Mouse (Mus musculus) intestine, embryonic 15.5 days (tissue): ENCODE results near the gene Tent5a. TPM values are rescaled to one million over a fixed set of nuclear protein-coding genes. Genes with fewer than 3 reads are reported as not detected.
A peak's percentile ranks its signal among the peaks of the same experiment; 100 is the strongest.

Experiments used
- ATAC-seq: fragments of 200-750 bp; cut with Nextera tagmentation; 2 replicates; pipeline ENCODE4 v1.8.0; 2017; ENCODE audit warnings: moderate TSS enrichment, moderate library complexity
- H3K27ac ChIP-seq: fragments of 300-500 bp; sonication (generic); 2 replicates; pipeline ENCODE4 v1.5.1; 2015; ENCODE audit warnings: mild to moderate bottlenecking, inconsistent platforms
- H3K27me3 ChIP-seq: fragments of 300-500 bp; sonication (generic); replicated peaks from 2 replicates; pipeline ENCODE4 v1.6.1; 2015; ENCODE audit warnings: inconsistent platforms
- H3K36me3 ChIP-seq: fragments of 300-500 bp; sonication (generic); 2 replicates; pipeline ENCODE4 v1.6.1; 2015; ENCODE audit warnings: inconsistent platforms
- H3K4me1 ChIP-seq: fragments of 300-500 bp; sonication (generic); replicated peaks from 2 replicates; pipeline ENCODE4 v1.6.1; 2015; ENCODE audit warnings: inconsistent platforms
- H3K4me2 ChIP-seq: fragments of 300-500 bp; sonication (generic); replicated peaks from 2 replicates; pipeline ENCODE4 v1.6.1; 2015; ENCODE audit warnings: mild to moderate bottlenecking, inconsistent platforms
- H3K4me3 ChIP-seq: fragments of 300-500 bp; sonication (generic); replicated peaks from 2 replicates; pipeline ENCODE4 v1.5.1; 2015; ENCODE audit warnings: inconsistent platforms
- H3K9ac ChIP-seq: fragments of 300-500 bp; sonication (generic); 2 replicates; pipeline ENCODE4 v1.6.1; 2015; ENCODE audit warnings: inconsistent platforms
- H3K9me3 ChIP-seq: fragments of 300-500 bp; sonication (generic); 2 replicates; pipeline ENCODE4 v1.6.1; 2016; ENCODE audit warnings: inconsistent platforms
- WGBS: fragments of 180-500 bp; shearing (Covaris S2); methylation state at CpG from one replicate; pipeline ENCODE4 v1.1.7; 2015; 5-methylcytosine and 5-hydroxymethylcytosine counted together
- polyA plus RNA-seq: library from polyadenylated mRNA; unstranded; fragments of >200 nt; fragmentation: Nextera tagmentation; extraction: Ambion mirVana; gene quantifications from 2 replicates; pipeline ENCODE4 v1.2.1, GENCODE M21; 2015

Gene Tent5a
- polyA plus RNA-seq = 15.5 and 16.4 TPM in 2 replicates

DNA sequence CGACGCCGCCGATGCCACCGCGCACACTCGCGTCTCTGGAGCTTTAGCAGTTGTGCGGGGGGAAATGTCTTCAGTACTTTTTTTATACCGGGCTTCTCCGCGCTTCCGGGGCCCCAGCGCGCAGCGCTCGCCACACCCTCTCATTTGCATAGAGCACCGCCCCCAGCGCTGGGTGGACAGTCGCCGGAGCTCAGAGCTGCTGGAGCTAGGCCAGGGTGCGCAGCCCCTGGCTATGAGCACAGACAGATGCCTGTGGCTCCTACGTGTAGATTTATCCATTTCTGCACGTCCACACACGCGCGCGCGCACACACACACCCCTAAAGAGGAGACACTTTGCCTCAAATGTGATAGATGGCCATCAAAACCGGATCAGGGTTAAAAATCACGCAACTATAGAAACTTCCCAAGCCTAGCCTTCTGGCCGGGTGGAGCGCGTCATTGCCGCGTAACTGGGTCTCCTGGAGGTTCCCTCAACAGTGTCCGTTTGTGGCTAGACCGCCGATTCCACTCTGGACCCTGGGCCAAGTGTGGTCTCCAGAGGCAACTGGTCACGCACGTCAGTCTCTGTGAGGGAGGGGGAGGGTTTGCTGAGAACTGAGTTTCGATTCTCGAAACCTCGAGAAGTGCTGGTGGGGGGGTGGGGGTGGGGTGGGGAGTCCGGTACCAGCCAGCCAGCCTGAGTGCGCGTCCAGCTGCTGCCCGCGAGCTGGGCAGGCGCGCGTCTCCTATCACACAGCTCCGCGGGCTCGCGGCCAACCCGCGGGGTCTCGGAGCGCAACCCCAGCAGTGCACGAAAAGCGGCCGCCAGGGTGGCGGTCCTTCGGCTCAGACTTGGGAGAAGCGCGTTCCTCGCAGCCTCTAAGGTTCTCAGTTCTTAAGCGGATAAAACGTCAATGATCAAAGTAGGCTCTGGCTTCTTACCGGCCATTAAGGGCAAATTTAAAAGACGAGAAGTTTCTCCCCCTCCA lies at the start of gene Tent5a:
Gene Tent5a, minus strand, starts transcription at position 107 of the 970 bp plus-strand sequence.
- Histone ChIP-seq H3K27me3 (no peaks in the 10 kb centered on the region), H3K4me2 (peak within 1 kb of the TSS; percentile 85), H3K27ac (peak within 1 kb of the TSS; percentile 88), H3K9me3 (no peaks in the 10 kb centered on the region), H3K36me3 (no peaks in the 10 kb centered on the region), H3K4me1 (no peaks in the 10 kb centered on the region), H3K4me3 (peak within 1 kb of the TSS; percentile 84), H3K9ac (peak within 1 kb of the TSS; percentile 70)
- under 1% methylated on average over 72 of the region's 72 CpGs for WGBS
- ATAC-seq = peak; percentile 95

DNA sequence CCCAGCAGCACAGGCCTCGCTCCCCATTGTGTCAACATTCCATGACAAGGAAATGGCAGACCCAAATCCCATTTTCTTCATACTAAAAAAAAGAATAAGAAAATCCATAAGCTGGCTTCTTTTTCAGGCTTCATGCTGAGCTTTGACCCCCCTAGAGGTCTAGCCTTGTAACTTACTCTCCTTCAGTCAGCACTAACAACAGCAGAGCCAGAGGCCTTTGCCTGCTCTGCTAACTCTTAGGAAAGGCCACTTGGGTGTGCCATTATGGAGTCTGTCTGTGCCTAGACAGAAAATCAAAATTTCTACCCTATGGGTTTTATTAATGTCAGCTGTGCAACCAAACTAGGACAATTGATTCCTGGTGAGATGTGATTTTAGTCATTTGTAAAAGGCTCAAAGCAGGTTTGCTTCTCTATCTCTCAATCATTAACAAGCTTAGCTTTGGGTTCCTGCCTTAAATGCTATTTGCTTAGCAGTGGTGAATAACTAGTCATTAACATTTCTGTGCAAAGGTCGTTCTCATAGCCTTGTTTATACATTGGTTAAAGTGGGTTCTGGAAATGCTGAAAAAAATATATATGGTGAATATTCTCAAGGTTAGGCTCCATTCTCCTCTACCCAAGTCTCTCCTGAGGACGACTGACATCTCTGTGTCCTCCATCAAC lies 49.6 kb upstream of the Tent5a start:
- H3K4me2 ChIP-seq = no peak overlapping the region
- H3K36me3 ChIP-seq = no peaks in the 10 kb centered on the region
- peak; percentile 75 for ATAC-seq
- H3K4me3 ChIP-seq = no peak overlapping the region
- H3K27me3 ChIP-seq = no peaks in the 10 kb centered on the region
- WGBS = 69% methylated on average over 3 of the region's 3 CpGs
- H3K9ac ChIP-seq = no peak overlapping the region
- no peaks in the 10 kb centered on the region for H3K9me3 ChIP-seq
- no peak overlapping the region; the same call in 1 of the 2 replicates for H3K27ac ChIP-seq
- H3K4me1 ChIP-seq = no peaks in the 10 kb centered on the region

DNA sequence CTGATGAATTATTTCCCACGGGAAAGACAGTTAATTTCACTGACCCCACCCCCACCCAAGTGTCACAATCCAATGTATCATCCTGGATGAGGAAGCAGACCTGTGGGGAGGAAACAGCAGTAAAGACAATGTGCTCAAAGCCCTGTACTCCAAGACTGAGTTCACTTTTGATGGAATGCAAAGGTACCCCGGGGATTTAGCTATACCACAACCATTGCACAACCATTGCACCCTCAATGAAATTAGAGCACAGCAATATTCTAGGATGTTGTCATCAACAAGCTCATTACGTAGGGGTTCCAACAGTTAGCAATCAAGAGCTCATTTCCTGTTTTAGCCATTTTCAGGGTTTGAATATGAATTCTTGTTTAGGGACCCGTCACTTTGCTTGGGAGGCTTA lies 48.0 kb upstream of the Tent5a start:
- 75% methylated on average over 4 of the region's 4 CpGs for WGBS

DNA sequence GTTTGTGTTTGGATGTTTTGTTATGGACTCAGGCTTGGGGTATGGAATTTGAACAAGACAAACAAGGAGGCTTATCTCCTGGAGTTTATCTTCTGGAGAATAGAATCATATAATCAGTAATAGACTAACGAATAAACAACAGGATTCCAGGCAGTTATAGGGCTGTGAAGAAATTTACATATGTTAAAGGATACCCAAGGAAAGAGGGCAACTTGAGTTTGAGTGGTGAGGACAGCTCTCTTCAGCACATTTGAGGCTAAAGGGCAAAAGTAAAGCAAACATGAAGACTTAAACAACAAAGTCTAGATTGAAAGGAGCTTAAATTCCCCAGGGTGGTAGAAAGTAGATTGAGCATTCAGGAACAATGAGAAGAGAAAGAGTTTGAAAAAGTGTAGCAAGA lies 44.9 kb upstream of the Tent5a start:
- Histone ChIP-seq H3K27me3 (no peaks in the 10 kb centered on the region), H3K4me3 (no peak overlapping the region), H3K4me2 (no peak overlapping the region), H3K9me3 (no peaks in the 10 kb centered on the region), H3K27ac (no peak overlapping the region), H3K36me3 (no peaks in the 10 kb centered on the region), H3K9ac (no peak overlapping the region), H3K4me1 (no peaks in the 10 kb centered on the region)
- ATAC-seq = no peak
- 63% methylated on average over 1 of the region's 1 CpGs for WGBS

More for the DNA sequence above, 48.0 kb upstream of the Tent5a start:
- Histone ChIP-seq H3K4me1 (no peaks in the 10 kb centered on the region), H3K36me3 (no peaks in the 10 kb centered on the region), H3K4me3 (no peak overlapping the region), H3K27ac (no peak overlapping the region), H3K4me2 (no peak overlapping the region), H3K9me3 (no peaks in the 10 kb centered on the region), H3K27me3 (no peaks in the 10 kb centered on the region), H3K9ac (no peak overlapping the region)
- ATAC-seq = no peak

DNA sequence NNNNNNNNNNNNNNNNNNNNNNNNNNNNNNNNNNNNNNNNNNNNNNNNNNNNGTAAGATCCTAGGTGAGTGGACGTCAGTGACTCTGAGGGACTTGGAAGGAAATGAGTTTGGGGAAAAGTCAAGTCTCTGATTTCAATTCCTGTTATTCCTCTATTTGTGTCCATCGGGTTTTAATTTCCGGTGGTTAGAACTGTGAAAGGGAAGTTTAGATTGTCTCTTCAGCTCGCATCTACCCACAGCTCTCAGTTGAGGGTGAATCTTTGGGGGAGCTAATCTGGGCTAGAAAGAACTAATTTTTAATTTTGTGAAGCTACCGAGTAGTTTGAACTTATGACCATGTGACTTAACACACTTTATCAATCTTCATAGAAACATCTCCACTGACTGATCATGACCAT lies 42.4 kb upstream of the Tent5a start:
- 89% methylated on average over 5 of the region's 5 CpGs for WGBS
- Histone ChIP-seq H3K4me1 (no peaks in the 10 kb centered on the region), H3K27ac (no peak overlapping the region), H3K27me3 (no peaks in the 10 kb centered on the region), H3K36me3 (no peaks in the 10 kb centered on the region), H3K4me2 (no peak overlapping the region), H3K4me3 (no peak overlapping the region), H3K9me3 (no peaks in the 10 kb centered on the region), H3K9ac (no peak overlapping the region)
- no peak for ATAC-seq

DNA sequence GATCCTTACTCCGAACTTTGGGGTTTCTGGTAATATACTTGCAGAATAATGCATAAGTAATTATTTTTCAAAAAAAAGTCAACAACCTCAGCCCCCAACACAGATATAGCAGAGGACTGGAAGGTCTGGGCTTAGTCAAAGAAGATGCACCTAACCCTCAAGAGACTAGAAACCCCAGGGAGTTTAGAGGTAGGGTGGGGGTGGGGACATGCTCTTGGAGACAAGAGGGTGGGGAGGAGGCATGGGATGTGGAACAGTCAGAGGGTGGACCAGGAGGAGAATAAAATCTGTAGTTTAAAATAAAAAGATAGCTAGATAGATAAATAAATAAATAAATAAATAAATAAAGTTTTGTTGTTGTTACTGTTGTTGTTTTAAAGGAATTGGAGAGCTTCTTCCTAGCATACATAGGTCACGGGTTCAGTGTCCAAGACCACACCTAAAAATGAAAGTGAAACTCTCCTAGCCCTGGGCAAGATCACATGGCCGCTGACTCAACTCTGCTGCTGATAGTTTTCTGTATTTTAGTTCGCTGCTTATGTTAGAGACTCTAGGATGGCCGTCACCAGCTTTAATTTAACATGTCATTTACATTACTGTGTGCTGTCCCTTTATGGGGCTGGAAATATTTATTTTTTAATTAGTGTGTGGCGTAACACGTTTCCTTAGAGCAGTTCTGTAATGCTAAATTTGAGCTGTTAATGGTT lies 30.2 kb upstream of the Tent5a start:
- no peaks in the 10 kb centered on the region for H3K27me3 ChIP-seq
- 84% methylated on average over 7 of the region's 7 CpGs for WGBS
- no peak overlapping the region for H3K9ac ChIP-seq
- H3K36me3 ChIP-seq = no peaks in the 10 kb centered on the region
- H3K27ac ChIP-seq = no peak overlapping the region
- no peak overlapping the region for H3K4me2 ChIP-seq
- H3K4me3 ChIP-seq = no peak overlapping the region
- ATAC-seq = peak; percentile 49; the same call in 1 of the 2 replicates
- H3K9me3 ChIP-seq = no peaks in the 10 kb centered on the region
- H3K4me1 ChIP-seq = no peaks in the 10 kb centered on the region

DNA sequence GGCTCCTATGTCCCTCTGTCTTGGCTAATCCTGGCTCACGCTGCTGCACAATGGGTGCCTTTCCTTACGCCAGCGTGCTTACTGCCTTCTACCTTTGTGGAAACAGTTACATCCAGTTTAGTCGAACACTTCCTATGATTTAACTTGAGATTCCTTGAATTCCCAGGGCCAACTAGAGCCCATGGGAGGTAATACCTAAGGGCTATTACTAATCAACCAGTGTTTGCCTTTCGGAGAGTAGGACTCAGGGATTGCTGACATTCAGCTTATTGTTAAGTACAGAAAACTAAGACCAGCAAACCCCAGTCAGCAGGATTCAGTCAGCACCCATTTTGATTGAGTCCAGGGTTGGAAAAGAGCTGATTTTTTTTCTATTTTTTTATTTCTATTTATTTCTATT lies 28.4 kb upstream of the Tent5a start:
- no peak overlapping the region for H3K9ac ChIP-seq
- no peaks in the 10 kb centered on the region for H3K4me1 ChIP-seq
- no peaks in the 10 kb centered on the region for H3K9me3 ChIP-seq
- no peaks in the 10 kb centered on the region for H3K36me3 ChIP-seq
- ATAC-seq = no peak
- WGBS = 83% methylated on average over 5 of the region's 5 CpGs
- no peak overlapping the region for H3K4me3 ChIP-seq
- H3K4me2 ChIP-seq = no peak overlapping the region
- no peak overlapping the region for H3K27ac ChIP-seq
- no peaks in the 10 kb centered on the region for H3K27me3 ChIP-seq

DNA sequence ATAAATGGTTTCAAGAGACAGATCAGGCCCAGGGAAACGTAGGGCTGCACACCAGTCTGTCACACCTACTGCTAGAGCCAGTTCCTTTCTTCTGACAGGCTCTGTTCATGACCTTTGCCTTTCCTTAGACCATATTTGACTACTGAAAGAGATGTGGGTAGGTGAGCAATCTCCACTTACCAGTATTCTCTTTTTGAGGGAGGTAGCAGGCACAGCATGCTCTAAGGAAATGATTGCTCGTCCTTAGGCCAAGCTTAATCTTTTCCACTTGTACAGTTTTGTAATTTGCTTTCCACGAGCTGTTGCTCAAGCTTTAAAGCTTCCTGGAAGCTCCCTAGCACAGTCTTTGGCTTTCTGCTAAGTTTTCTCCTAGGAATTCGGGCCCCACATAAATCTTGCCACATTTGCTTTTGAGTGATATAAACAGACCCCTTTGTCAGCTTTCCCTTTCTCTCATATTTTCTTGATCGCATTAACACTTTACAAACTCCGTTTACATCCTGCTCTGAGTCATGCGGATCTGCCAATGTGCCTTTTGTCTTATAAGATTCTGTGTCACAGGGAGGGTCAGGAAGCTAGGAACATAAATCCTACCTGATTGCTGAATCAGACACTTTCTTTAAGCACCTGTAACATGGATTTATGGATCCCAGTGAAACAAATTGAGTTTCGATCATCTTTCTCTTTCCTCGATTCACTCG lies 20.8 kb upstream of the Tent5a start:
- Histone ChIP-seq H3K27ac (no peak overlapping the region), H3K9ac (no peak overlapping the region), H3K27me3 (no peaks in the 10 kb centered on the region), H3K9me3 (no peaks in the 10 kb centered on the region), H3K36me3 (no peaks in the 10 kb centered on the region), H3K4me2 (no peak overlapping the region), H3K4me3 (no peak overlapping the region), H3K4me1 (peaks cover 3% of the 10 kb centered on the region; the same call in 1 of the 2 replicates)
- peak; percentile 23; the same call in 1 of the 2 replicates for ATAC-seq
- 46% methylated on average over 10 of the region's 10 CpGs for WGBS

DNA sequence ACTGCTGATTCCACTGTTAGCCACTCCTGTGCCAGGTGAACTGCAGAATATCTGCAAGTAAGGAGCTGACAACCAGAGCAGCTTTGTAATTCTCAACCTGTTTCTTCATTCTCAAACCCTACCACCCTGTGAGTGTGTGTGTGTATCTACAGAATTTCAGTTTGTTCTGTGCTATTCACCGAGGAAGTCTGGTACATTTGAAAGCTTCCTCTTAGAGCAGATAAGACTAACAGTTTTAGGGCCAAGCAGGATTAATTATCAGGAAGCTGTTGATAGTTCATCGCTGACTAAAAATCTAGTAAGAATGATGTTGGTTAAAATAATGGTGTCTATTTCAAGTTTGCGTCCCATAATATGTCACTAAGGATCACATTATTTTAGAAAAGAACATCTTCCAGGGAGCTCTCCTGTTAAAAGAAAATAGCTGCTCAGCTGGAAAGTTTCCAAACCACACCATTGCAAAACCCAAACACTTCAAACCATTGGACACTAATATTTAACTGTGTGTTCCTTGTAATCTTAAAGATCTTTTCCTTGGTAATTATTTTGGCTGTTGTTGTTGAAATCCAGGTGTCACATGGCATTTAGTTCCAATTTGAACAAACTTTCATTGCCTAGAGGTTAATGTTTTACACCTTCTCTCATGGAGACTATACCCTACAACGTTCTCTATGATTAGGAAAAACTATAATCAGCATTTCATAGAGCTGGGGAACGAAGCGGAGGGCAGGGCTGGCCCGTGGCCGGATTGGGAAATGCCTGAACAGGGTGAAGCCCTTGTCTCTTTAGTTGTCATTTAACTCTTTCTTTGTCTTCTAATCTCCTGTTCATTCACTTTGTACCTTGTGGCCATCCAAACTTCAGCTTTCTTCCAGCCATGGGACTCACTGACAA lies 16.0 kb upstream of the Tent5a start:
- Histone ChIP-seq H3K36me3 (no peaks in the 10 kb centered on the region), H3K4me1 (peaks cover 3% of the 10 kb centered on the region; the same call in 1 of the 2 replicates), H3K4me3 (no peak overlapping the region), H3K9me3 (no peaks in the 10 kb centered on the region), H3K4me2 (no peak overlapping the region), H3K9ac (no peak overlapping the region), H3K27ac (no peak overlapping the region), H3K27me3 (no peaks in the 10 kb centered on the region)
- WGBS = 43% methylated on average over 8 of the region's 8 CpGs
- ATAC-seq = peak; percentile 69

DNA sequence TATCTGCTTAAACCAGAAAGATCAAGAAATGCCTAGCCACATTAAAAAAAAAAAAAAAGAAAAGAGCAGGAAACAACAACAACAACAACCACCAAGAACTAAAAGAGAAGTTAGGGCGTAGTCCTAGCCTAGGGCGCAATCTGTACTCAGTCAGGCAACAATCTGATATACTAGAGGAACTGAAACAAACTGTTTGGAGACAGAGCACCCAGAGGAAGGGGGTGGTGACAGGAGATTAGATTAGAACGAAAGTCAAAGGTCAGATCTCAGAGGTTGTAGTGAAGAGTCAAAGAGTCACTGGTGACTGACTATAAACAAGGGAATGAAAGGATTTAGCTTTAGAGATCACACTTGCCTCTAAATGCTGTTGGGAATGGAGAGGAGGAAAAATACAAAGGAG lies 13.2 kb upstream of the Tent5a start:
- H3K9me3 ChIP-seq = no peaks in the 10 kb centered on the region
- H3K4me3 ChIP-seq = no peak overlapping the region
- H3K4me2 ChIP-seq = no peak overlapping the region
- H3K27ac ChIP-seq = no peak overlapping the region
- H3K9ac ChIP-seq = no peak overlapping the region
- 68% methylated on average over 3 of the region's 3 CpGs for WGBS
- H3K27me3 ChIP-seq = no peaks in the 10 kb centered on the region
- ATAC-seq = peak; percentile 29; the same call in 1 of the 2 replicates
- H3K36me3 ChIP-seq = no peaks in the 10 kb centered on the region
- H3K4me1 ChIP-seq = 0 out of 2 replicates have a peak, but pooled peaks cover 3% of the 10 kb centered on the region

DNA sequence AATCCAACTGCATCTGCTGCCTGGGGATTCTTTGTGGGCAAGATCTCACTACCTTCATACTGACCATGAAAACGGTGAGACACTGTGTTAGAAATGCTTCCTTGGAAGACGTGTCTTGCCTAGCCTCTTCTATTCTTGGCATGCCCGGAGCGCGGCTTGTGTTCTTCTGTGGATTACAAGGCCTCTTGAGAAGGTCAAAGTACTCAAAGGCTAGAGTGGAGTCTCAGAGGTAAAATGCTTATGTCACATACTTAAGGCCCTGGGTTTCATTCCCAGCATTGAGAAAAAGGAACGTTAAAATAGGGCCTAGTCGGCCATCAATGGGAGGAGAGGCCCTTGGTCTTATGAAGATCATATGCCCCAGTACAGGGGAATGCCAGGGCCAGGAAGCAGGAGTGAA lies 8.9 kb upstream of the Tent5a start:
- no peaks in the 10 kb centered on the region for H3K27me3 ChIP-seq
- ATAC-seq = no peak
- no peak overlapping the region for H3K4me3 ChIP-seq
- 84% methylated on average over 7 of the region's 7 CpGs for WGBS
- no peak overlapping the region for H3K4me2 ChIP-seq
- no peak overlapping the region for H3K27ac ChIP-seq
- H3K36me3 ChIP-seq = no peaks in the 10 kb centered on the region
- H3K9me3 ChIP-seq = no peaks in the 10 kb centered on the region
- no peaks in the 10 kb centered on the region for H3K4me1 ChIP-seq
- H3K9ac ChIP-seq = no peak overlapping the region
